Mouse (Mus musculus) midbrain, postnatal 0 days (tissue): Measurements from ENCODE around the gene Col4a1. TPM values are rescaled to one million over a fixed set of nuclear protein-coding genes. Genes with fewer than 3 reads are reported as not detected.

Experiments used
- ATAC-seq: fragments of 200-750 bp; cut with Nextera tagmentation; 2 replicates; pipeline ENCODE4 v1.8.0; 2017; ENCODE audit warnings: moderate number of reproducible peaks, mild to moderate bottlenecking, moderate TSS enrichment, moderate library complexity; ENCODE audit not compliant: low FRiP score
- DNase-seq: peaks from one replicate; pipeline ENCODE4 v3.0.0-alpha.2; 2015; ENCODE audit warnings: low spot score
- H3K27ac ChIP-seq: fragments of 300-500 bp; sonication (generic); 2 replicates; pipeline ENCODE4 v1.5.1; 2014; ENCODE audit warnings: low read depth, mild to moderate bottlenecking, low read length, mixed read lengths
- H3K27me3 ChIP-seq: fragments of 300-500 bp; sonication (generic); 2 replicates; pipeline ENCODE4 v1.6.1; 2014; ENCODE audit warnings: low read length, control low read depth, mixed read lengths; ENCODE audit not compliant: insufficient read depth
- H3K36me3 ChIP-seq: fragments of 300-500 bp; sonication (generic); 2 replicates; pipeline ENCODE4 v1.6.1; 2014; ENCODE audit warnings: low read length, control low read depth, mixed read lengths; ENCODE audit not compliant: insufficient read depth
- H3K4me1 ChIP-seq: fragments of 300-500 bp; sonication (generic); 2 replicates; pipeline ENCODE4 v1.6.1; 2014; ENCODE audit warnings: mild to moderate bottlenecking, control low read depth, antibody characterized with exemption, low read length, mixed read lengths; ENCODE audit not compliant: insufficient read depth
- H3K4me2 ChIP-seq: fragments of 300-500 bp; sonication (generic); 2 replicates; pipeline ENCODE4 v1.6.1; 2014; ENCODE audit warnings: low read depth, mild to moderate bottlenecking, low read length, mixed read lengths; ENCODE audit not compliant: poor library complexity, severe bottlenecking
- H3K4me3 ChIP-seq: fragments of 300-500 bp; sonication (generic); 2 replicates; pipeline ENCODE4 v1.5.1; 2014; ENCODE audit warnings: low read depth, mild to moderate bottlenecking, low read length, moderate library complexity
- H3K9ac ChIP-seq: fragments of 300-500 bp; sonication (generic); replicated peaks from 2 replicates; pipeline ENCODE4 v1.6.1; 2014; ENCODE audit warnings: mild to moderate bottlenecking, low read length, moderate library complexity, mixed read lengths; ENCODE audit not compliant: poor library complexity, severe bottlenecking
- H3K9me3 ChIP-seq: fragments of 300-500 bp; sonication (generic); 2 replicates; pipeline ENCODE4 v1.6.1; 2016; ENCODE audit warnings: low read length, control low read depth
- CTCF ChIP-seq: IDR thresholded peaks from 2 replicates; pipeline ENCODE4 v1.5.1; 2016; ENCODE audit warnings: antibody characterized with exemption, mild to moderate bottlenecking
- WGBS: fragments of 180-500 bp; shearing (Covaris S2); extraction: QIAGEN DNeasy Blood & Tissue Kit; methylation state at CpG from one replicate; pipeline ENCODE4 v1.1.7; 2014; 5-methylcytosine and 5-hydroxymethylcytosine counted together
- polyA plus RNA-seq: library from polyadenylated mRNA; unstranded; fragments of >200 nt; fragmentation: Nextera tagmentation; extraction: Ambion mirVana; gene quantifications from 2 replicates; pipeline ENCODE4 v1.2.1, GENCODE M21; 2015
- total RNA-seq: library from RNA; depleted of rRNA; stranded (reverse); fragments of >200 nt; gene quantifications from 2 replicates; pipeline ENCODE4 v1.2.3, GENCODE M21; 2014

The Col4a1 gene
- total and polyA plus RNA-seq, 2 experiments from 2014 or later = 45.2 to 219 TPM

DNA sequence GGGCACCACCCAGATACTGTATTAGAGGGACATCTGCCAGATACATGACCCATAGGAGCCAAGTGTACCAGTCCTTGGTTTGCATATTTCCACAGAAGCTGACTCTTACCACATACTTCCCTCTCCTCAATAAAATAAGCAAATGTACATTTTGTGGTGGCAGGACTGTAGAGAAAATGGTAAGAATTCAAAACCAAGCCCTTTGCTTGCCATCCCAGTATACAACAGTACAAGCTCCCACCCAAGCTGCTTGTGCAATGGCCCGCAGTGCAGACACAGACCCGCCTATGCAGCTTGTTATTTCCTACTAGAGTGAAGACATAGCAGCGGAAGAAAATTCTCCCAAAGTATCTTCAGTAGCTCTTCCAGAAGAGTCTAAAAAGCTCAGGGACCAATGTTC lies 143.8 kb downstream of the Col4a1 start:
- 93% methylated on average over 3 of the region's 3 CpGs for WGBS

GRCm38 (mm10) chr8:11167955-11168354 lies 144.7 kb downstream of the Col4a1 start:
- Histone ChIP-seq H3K36me3 (no peaks in the 10 kb centered on the region), H3K9me3 (no peaks in the 10 kb centered on the region), H3K4me2 (no peak overlapping the region), H3K27ac (no peak overlapping the region), H3K4me3 (no peak overlapping the region), H3K4me1 (no peaks in the 10 kb centered on the region), H3K27me3 (no peaks in the 10 kb centered on the region), H3K9ac (no peak overlapping the region)
- DNase-seq (no peak), ATAC-seq (no peak)
- no peak for TF ChIP-seq CTCF
- 88% methylated on average over 9 of the region's 9 CpGs for WGBS

More for the DNA sequence above, 143.8 kb downstream of the Col4a1 start:
- TF ChIP-seq CTCF = no peak
- Histone ChIP-seq H3K4me1 (no peaks in the 10 kb centered on the region), H3K36me3 (no peaks in the 10 kb centered on the region), H3K27me3 (no peaks in the 10 kb centered on the region), H3K4me2 (no peak overlapping the region), H3K9me3 (no peaks in the 10 kb centered on the region), H3K27ac (no peak overlapping the region), H3K4me3 (no peak overlapping the region), H3K9ac (no peak overlapping the region)
- ATAC-seq (no peak), DNase-seq (no peak)

DNA sequence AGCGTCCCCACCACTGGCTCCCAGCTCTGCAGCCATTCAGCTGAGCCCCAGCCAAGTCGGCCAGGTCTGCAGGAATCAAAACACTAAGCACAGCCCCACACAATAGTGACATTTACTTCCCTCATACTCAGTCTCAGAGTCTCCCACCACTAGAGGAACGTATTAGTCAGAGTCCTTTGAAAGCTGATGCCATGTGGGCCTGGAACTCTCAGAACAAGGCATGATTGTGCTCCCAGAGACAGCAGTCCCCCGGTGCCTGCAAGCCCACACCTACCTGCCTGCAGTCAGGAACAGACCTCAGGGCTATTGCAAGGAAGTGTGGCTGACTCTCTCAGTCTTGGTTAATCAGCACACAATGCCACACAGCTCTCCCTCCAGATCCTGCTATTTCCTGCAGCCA lies 147.0 kb downstream of the Col4a1 start:
- 45% methylated on average over 4 of the region's 4 CpGs for WGBS
- no peak for TF ChIP-seq CTCF
- Histone ChIP-seq H3K27ac (no peak overlapping the region), H3K36me3 (no peaks in the 10 kb centered on the region), H3K9me3 (no peaks in the 10 kb centered on the region), H3K4me2 (no peak overlapping the region), H3K27me3 (no peaks in the 10 kb centered on the region), H3K4me3 (no peak overlapping the region), H3K9ac (no peak overlapping the region), H3K4me1 (no peaks in the 10 kb centered on the region)
- ATAC-seq (no peak), DNase-seq (no peak)

GRCm38 (mm10) chr8:11156319-11156692 lies 156.3 kb downstream of the Col4a1 start:
- Histone ChIP-seq H3K4me3 (no peak overlapping the region), H3K27me3 (no peaks in the 10 kb centered on the region), H3K4me2 (no peak overlapping the region), H3K4me1 (no peaks in the 10 kb centered on the region), H3K9ac (no peak overlapping the region), H3K36me3 (no peaks in the 10 kb centered on the region), H3K9me3 (no peaks in the 10 kb centered on the region), H3K27ac (no peak overlapping the region)
- 89% methylated on average over 2 of the region's 2 CpGs for WGBS
- no peak for TF ChIP-seq CTCF
- DNase-seq (no peak), ATAC-seq (no peak)

DNA sequence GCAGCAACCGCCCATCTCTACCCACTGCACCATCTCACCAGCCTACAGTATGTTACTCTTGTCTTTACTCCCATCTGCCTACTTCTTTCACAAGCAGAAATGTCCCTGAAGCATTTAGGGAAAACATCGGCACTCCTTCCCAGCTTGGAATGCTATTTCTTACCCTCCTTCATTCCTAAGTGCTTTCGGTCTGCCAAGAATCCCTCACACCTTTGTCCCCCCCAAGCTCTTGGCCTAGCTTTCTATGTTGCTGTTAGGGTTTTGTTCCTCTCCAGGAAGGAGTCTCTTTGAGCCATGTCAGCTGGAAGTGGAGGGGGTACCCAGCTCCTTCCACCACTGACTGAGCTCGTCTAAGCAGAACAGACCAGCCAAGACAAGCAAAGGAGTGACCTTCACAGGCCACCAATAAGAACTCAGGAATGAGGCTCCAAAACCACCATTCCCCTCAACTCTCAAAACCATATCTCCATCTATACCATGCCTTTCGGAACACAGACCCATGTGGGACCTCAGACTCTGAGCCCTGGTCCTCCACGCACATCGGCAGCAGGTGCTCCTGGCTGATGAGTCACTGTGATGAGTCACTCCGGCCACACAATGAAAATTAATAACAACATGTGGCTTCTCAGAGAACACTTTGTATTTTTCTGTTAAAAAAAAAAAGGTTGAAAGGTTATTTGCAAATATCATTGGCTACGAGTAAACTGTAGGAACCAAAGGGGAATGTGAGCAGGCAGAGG lies 156.9 kb downstream of the Col4a1 start:
- no peak overlapping the region for H3K27ac ChIP-seq
- no peak for ATAC-seq
- no peaks in the 10 kb centered on the region for H3K36me3 ChIP-seq
- H3K9me3 ChIP-seq = no peaks in the 10 kb centered on the region
- 90% methylated on average over 9 of the region's 9 CpGs for WGBS
- H3K4me2 ChIP-seq = no peak overlapping the region
- H3K27me3 ChIP-seq = no peaks in the 10 kb centered on the region
- H3K4me1 ChIP-seq = no peaks in the 10 kb centered on the region
- no peak for TF ChIP-seq CTCF
- H3K4me3 ChIP-seq = no peak overlapping the region
- no peak for DNase-seq
- no peak overlapping the region for H3K9ac ChIP-seq

DNA sequence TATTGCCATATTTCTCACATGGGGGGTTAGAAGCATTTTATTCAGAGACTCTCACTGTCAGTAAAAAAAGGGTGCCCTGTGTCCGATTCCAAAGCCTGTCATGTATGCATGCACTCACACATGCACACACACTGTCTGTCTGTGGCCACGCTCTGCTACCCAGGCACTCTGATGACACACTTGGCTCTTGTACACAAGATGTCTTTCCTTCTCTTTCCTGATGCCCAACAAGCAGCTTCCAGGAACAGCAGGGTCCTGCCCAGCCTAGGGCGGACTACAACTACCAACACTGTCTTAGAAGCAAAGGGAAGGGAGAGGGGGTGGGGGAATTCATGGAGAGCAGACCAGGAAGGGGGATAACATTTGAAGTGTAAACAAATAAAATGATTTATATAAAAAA lies 162.4 kb downstream of the Col4a1 start:
- TF ChIP-seq CTCF = no peak
- Histone ChIP-seq H3K27me3 (no peaks in the 10 kb centered on the region), H3K9me3 (no peaks in the 10 kb centered on the region), H3K4me1 (no peaks in the 10 kb centered on the region), H3K27ac (no peak overlapping the region), H3K4me2 (no peak overlapping the region), H3K36me3 (no peaks in the 10 kb centered on the region), H3K4me3 (no peak overlapping the region), H3K9ac (no peak overlapping the region)
- DNase-seq (no peak), ATAC-seq (no peak)
- 88% methylated on average over 3 of the region's 3 CpGs for WGBS
